Mouse (Mus musculus) CH12.LX (cell line): Measurements from ENCODE around the gene Lmo7. TPM values are rescaled to one million over a fixed set of nuclear protein-coding genes. Genes with fewer than 3 reads are reported as not detected.

Experiments used
- DNase-seq: peaks from one replicate; pipeline ENCODE4 v3.0.0-alpha.2; 2013; ENCODE audit errors: extremely low read depth
- H3K27ac ChIP-seq: 2 replicates; pipeline ENCODE4 v1.5.1; 2012; ENCODE audit warnings: low read depth, mild to moderate bottlenecking, control low read depth, moderate library complexity; ENCODE audit not compliant: insufficient read depth
- H3K27me3 ChIP-seq: replicated peaks from 2 replicates; pipeline ENCODE3; 2012; ENCODE audit warnings: inconsistent platforms
- H3K36me3 ChIP-seq, 2 experiments: replicated peaks in 1 of 2; 2 replicates each; pipeline versions ENCODE3 to v1.6.1; 2012; ENCODE audit warnings: inconsistent platforms in 1 of 2, low read length in 1 of 2, mild to moderate bottlenecking in 1 of 2, mixed read lengths in 1 of 2, moderate library complexity in 1 of 2; ENCODE audit not compliant: control insufficient read depth in 1 of 2, insufficient read depth in 1 of 2
- H3K4me1 ChIP-seq, 2 experiments: 2 replicates each; pipeline ENCODE4 v1.6.1; 2012; ENCODE audit warnings: inconsistent platforms in 1 of 2, moderate library complexity in 1 of 2; ENCODE audit not compliant: insufficient read depth in 2 of 2, control insufficient read depth in 1 of 2
- H3K4me2 ChIP-seq: 2 replicates; pipeline ENCODE4 v1.6.1; 2012; ENCODE audit warnings: low read depth, mild to moderate bottlenecking, control low read depth; ENCODE audit not compliant: poor library complexity, insufficient read depth, severe bottlenecking
- H3K4me3 ChIP-seq, 3 experiments: fragments of 150-350 bp in 1 of 3; sonication (generic) in 1 of 3; replicated peaks in 1 of 3; 2 replicates each; pipeline versions ENCODE3 to v1.5.1; 2011 to 2012; ENCODE audit warnings: low read depth in 2 of 3, low read length in 2 of 3, mild to moderate bottlenecking in 2 of 3, moderate library complexity in 2 of 3, control low read depth in 1 of 3, improper control_type of control experiment in 1 of 3, inconsistent platforms in 1 of 3, mixed read lengths in 1 of 3; ENCODE audit not compliant: poor library complexity in 1 of 3
- H3K79me2 ChIP-seq: replicated peaks from 2 replicates; pipeline ENCODE4 v1.6.1; 2012; ENCODE audit warnings: mild to moderate bottlenecking, moderate library complexity; ENCODE audit not compliant: control insufficient read depth, poor library complexity, insufficient read depth, severe bottlenecking; ENCODE audit errors: extremely low read depth
- H3K9ac ChIP-seq: 2 replicates; pipeline ENCODE4 v1.6.1; 2012; ENCODE audit warnings: low read depth, mild to moderate bottlenecking, control low read depth, moderate library complexity; ENCODE audit not compliant: insufficient read depth
- H3K9me3 ChIP-seq: replicated peaks from 2 replicates; pipeline ENCODE3; 2012; ENCODE audit warnings: low read length, inconsistent platforms, mixed read lengths
- BHLHE40 ChIP-seq: IDR thresholded peaks from 2 replicates; pipeline ENCODE4 v1.6.1; 2011; ENCODE audit warnings: mild to moderate bottlenecking, low read depth, low read length, improper control_type of control experiment
- CHD2 ChIP-seq: IDR thresholded peaks from 2 replicates; pipeline ENCODE4 v1.6.1; 2011; ENCODE audit warnings: low read length, improper control_type of control experiment
- CTCF ChIP-seq, 2 experiments: IDR thresholded peaks in 1 of 2; conservative IDR thresholded peaks in 1 of 2; 2 replicates each; pipeline ENCODE4 v1.5.1; 2011 to 2012; ENCODE audit warnings: low read depth in 2 of 2, low read length in 2 of 2, improper control_type of control experiment in 1 of 2, inconsistent platforms in 1 of 2, mild to moderate bottlenecking in 1 of 2, moderate library complexity in 1 of 2
- JUN ChIP-seq: IDR thresholded peaks from 2 replicates; pipeline ENCODE4 v1.6.1; 2011; ENCODE audit warnings: low read depth, mild to moderate bottlenecking, low read length, improper control_type of control experiment, moderate library complexity; ENCODE audit not compliant: insufficient read depth
- JUND ChIP-seq: conservative IDR thresholded peaks from 2 replicates; pipeline ENCODE4 v1.6.1; 2011; ENCODE audit warnings: low read depth, low read length, improper control_type of control experiment
- MAFK ChIP-seq: IDR thresholded peaks from 2 replicates; pipeline ENCODE4 v1.6.1; 2011; ENCODE audit warnings: low read length, improper control_type of control experiment; ENCODE audit not compliant: insufficient replicate concordance
- MAX ChIP-seq: IDR thresholded peaks from 2 replicates; pipeline ENCODE4 v1.6.1; 2011; ENCODE audit warnings: low read length, improper control_type of control experiment
- MXI1 ChIP-seq: IDR thresholded peaks from 2 replicates; pipeline ENCODE4 v1.6.1; 2011; ENCODE audit warnings: mild to moderate bottlenecking, low read depth, low read length, improper control_type of control experiment
- NELFE ChIP-seq: IDR thresholded peaks from 2 replicates; pipeline ENCODE4 v1.6.1; 2011; ENCODE audit warnings: low read depth, low read length, improper control_type of control experiment
- NRF1 ChIP-seq: IDR thresholded peaks from 2 replicates; pipeline ENCODE4 v1.6.1; 2014; ENCODE audit warnings: low read depth, mild to moderate bottlenecking, inconsistent platforms, low read length, improper control_type of control experiment, moderate library complexity
- PAX5 ChIP-seq: IDR thresholded peaks from 2 replicates; pipeline ENCODE4 v1.6.1; 2012; ENCODE audit warnings: low read length, inconsistent platforms, mixed read lengths
- POLR2AphosphoS2 ChIP-seq: IDR thresholded peaks from 2 replicates; pipeline ENCODE4 v1.6.1; 2011; ENCODE audit warnings: low read depth, low read length, improper control_type of control experiment
- RAD21 ChIP-seq: IDR thresholded peaks from 2 replicates; pipeline ENCODE4 v1.6.1; 2011; ENCODE audit warnings: low read depth, mild to moderate bottlenecking, low read length, improper control_type of control experiment, moderate library complexity
- SIN3A ChIP-seq: IDR thresholded peaks from 2 replicates; pipeline ENCODE4 v1.6.1; 2012; ENCODE audit warnings: low read length, improper control_type of control experiment, inconsistent platforms
- SMC3 ChIP-seq: IDR thresholded peaks from 2 replicates; pipeline ENCODE4 v1.6.1; 2011; ENCODE audit warnings: low read depth, low read length, improper control_type of control experiment
- USF2 ChIP-seq: conservative IDR thresholded peaks from 2 replicates; pipeline ENCODE4 v1.6.1; 2011; ENCODE audit warnings: low read depth, low read length, improper control_type of control experiment
- ZC3H11A ChIP-seq: IDR thresholded peaks from 2 replicates; pipeline ENCODE4 v1.6.1; 2012; ENCODE audit warnings: low read depth, mild to moderate bottlenecking, inconsistent platforms, low read length, improper control_type of control experiment
- dilution Hi-C: fragments of 300-500 bp; cut with MboI; formaldehyde crosslinking; loops from 2 replicates; pipeline ENCODE4 v1.14.3; 2020; ENCODE audit warnings: low sequenced_read_pairs; ENCODE audit not compliant: extremely low pct_unique_long_range_greater_than_20kb, extremely low pct_ligation_motif_present
- in situ Hi-C: fragments of 300-500 bp; cut with MboI; formaldehyde crosslinking; loops from 3 replicates; pipeline ENCODE4 v1.14.3; 2019; ENCODE audit warnings: low sequenced_read_pairs, low pct_ligation_motif_present, low pct_unique_long_range_greater_than_20kb, mixed read lengths
- polyA plus RNA-seq: library from polyadenylated mRNA; unstranded; fragments of >175 nt; gene quantifications from 2 replicates; pipeline ENCODE4 v1.2.1, GENCODE M21; 2012; ENCODE audit warnings: low read depth; ENCODE audit not compliant: insufficient read length
- total RNA-seq, 2 experiments: library from RNA; depleted of rRNA; stranded (reverse); fragments of 300-350 nt in 1 of 2; fragments of >200 nt in 1 of 2; gene quantifications; 2 replicates each; pipeline ENCODE4 v1.2.3; 2012 to 2014

Lmo7 gene
- total and polyA plus RNA-seq, 3 experiments: 5.0 to 11.9 (median 8.3) TPM

GRCm38 (mm10) chr14:101949114-101949513, 219.4 kb downstream of the Lmo7 start:
- Histone ChIP-seq H3K36me3 (no peaks in the 10 kb centered on the region), H3K9me3 (no peaks in the 10 kb centered on the region), H3K27ac (no peak overlapping the region), H3K4me1 (no peaks in the 10 kb centered on the region; a peak in 1 of 4 replicates), H3K79me2 (no peaks in the 10 kb centered on the region), H3K27me3 (no peaks in the 10 kb centered on the region), H3K9ac (no peak overlapping the region), H3K4me2 (no peak overlapping the region; the same call in 1 of the 2 replicates), H3K4me3 (no peak overlapping the region)
- DNase-seq: peak; percentile 73
- peak; percentile 73 to 76 for TF ChIP-seq CTCF (conservative IDR thresholded peaks at IDR 0.05 in 1 of 2, IDR thresholded peaks at IDR 0.05 in 1 of 2; ENCODE audit: low read depth in 2 of 2, low read length in 2 of 2)
- TF ChIP-seq SMC3: peak; percentile 46
- TF ChIP-seq RAD21: peak; percentile 52
- TF ChIP-seq SIN3A: no peak
- TF ChIP-seq BHLHE40: no peak
- no peak for TF ChIP-seq JUND
- dilution Hi-C loops: no loop called here
- in situ Hi-C loops: loop anchor here (10.0 kb wide), 1 partner anchor 164 kb away; no protein-coding TSS in a partner anchor

- no peaks in the 10 kb centered on the region for H3K79me2 ChIP-seq
- no peak for DNase-seq
- no peak overlapping the region for H3K9ac ChIP-seq
- no peak overlapping the region for H3K27ac ChIP-seq
- H3K4me2 ChIP-seq: no peak overlapping the region
- TF ChIP-seq USF2: no peak
- no peak for TF ChIP-seq MAFK
- no peak for TF ChIP-seq NELFE
- TF ChIP-seq MAX: no peak
- TF ChIP-seq MXI1: no peak
- TF ChIP-seq CHD2: no peak
- no peaks in the 10 kb centered on the region for H3K36me3 ChIP-seq
- no peaks in the 10 kb centered on the region for H3K9me3 ChIP-seq
- H3K4me1 ChIP-seq: no peaks in the 10 kb centered on the region; a peak in 1 of 4 replicates
- in situ Hi-C loops: loop anchor here (10.0 kb wide), 1 partner anchor 564 kb away; no protein-coding TSS in a partner anchor
- H3K4me3 ChIP-seq: no peak overlapping the region
- dilution Hi-C loops: no loop called here
- no peaks in the 10 kb centered on the region for H3K27me3 ChIP-seq
Observed at GRCm38 (mm10) chr14:101951107-101951506, 221.3 kb downstream of the Lmo7 start.

GRCm38 (mm10) chr14:101953793-101954468, 224.2 kb downstream of the Lmo7 start:
- Histone ChIP-seq H3K79me2 (no peaks in the 10 kb centered on the region), H3K9ac (no peak overlapping the region), H3K9me3 (no peaks in the 10 kb centered on the region), H3K36me3 (no peaks in the 10 kb centered on the region), H3K27me3 (no peaks in the 10 kb centered on the region), H3K27ac (no peak overlapping the region), H3K4me1 (no peaks in the 10 kb centered on the region; a peak in 1 of 4 replicates), H3K4me2 (no peak overlapping the region), H3K4me3 (no peak overlapping the region)
- TF ChIP-seq NRF1 (no peak), ZC3H11A (no peak), POLR2AphosphoS2 (no peak), PAX5 (no peak), JUN (no peak), SMC3 (no peak)
- dilution Hi-C loops (no loop called here), in situ Hi-C loops (loop anchor here (10.0 kb wide), 1 partner anchor 561 kb away; no protein-coding TSS in a partner anchor)
- no peak for DNase-seq
